Mouse (Mus musculus): ENCODE results near the gene Mrpl2. TPM values are rescaled to one million over a fixed set of nuclear protein-coding genes. Genes with fewer than 3 reads are reported as not detected.

Gene Mrpl2
- polyA plus RNA-seq, 1 experiment from 2014 or later: 81.9 TPM

GRCm38 (mm10) chr17:46628791-46629684, 17.0 kb upstream of the Mrpl2 start, which contains the start of gene Ptk7:
Gene Ptk7 (minus strand): TSS chr17:46629504.
- peak within 1 kb of the TSS; percentile 89 for H3K27ac ChIP-seq (replicated peaks)
- peaks cover 10% of the 10 kb centered on the region; the same call in 1 of the 2 replicates for H3K36me3 ChIP-seq
- no peaks in the 10 kb centered on the region for H3K27me3 ChIP-seq
- ATAC-seq (replicated peaks): peak; percentile 82
- WGBS: under 1% methylated on average over 82 of the region's 90 CpGs
- peaks cover 40% of the 10 kb centered on the region for H3K4me1 ChIP-seq
- peak within 1 kb of the TSS; percentile 78 for H3K4me2 ChIP-seq (replicated peaks)
- H3K9me3 ChIP-seq: no peaks in the 10 kb centered on the region
- H3K9ac ChIP-seq (replicated peaks): peak within 1 kb of the TSS; percentile 85
- H3K4me3 ChIP-seq: peak within 1 kb of the TSS; percentile 68

- WGBS: 16% methylated on average over 12 of the region's 12 CpGs
- peak; percentile 62 for ATAC-seq (replicated peaks)
- peaks cover 33% of the 10 kb centered on the region for H3K4me1 ChIP-seq
- peaks cover 10% of the 10 kb centered on the region; the same call in 1 of the 2 replicates for H3K36me3 ChIP-seq
- H3K9me3 ChIP-seq: no peaks in the 10 kb centered on the region
- peak overlapping the region; percentile 68 for H3K4me3 ChIP-seq
- H3K27ac ChIP-seq (replicated peaks): peak overlapping the region; percentile 89
- H3K9ac ChIP-seq (replicated peaks): peak overlapping the region; percentile 18; the same call in 1 of the 2 replicates
- no peaks in the 10 kb centered on the region for H3K27me3 ChIP-seq
- H3K4me2 ChIP-seq (replicated peaks): peak overlapping the region; percentile 78
These were observed 16.2 kb upstream of the Mrpl2 start for GRCm38 (mm10) chr17:46629685-46630441.

GRCm38 (mm10) chr17:46636831-46637523, 9.1 kb upstream of the Mrpl2 start:
- no peaks in the 10 kb centered on the region for H3K9me3 ChIP-seq
- H3K27ac ChIP-seq (replicated peaks): peak overlapping the region; percentile 66
- peak overlapping the region; percentile 7; the same call in 1 of the 2 replicates for H3K4me3 ChIP-seq
- H3K4me2 ChIP-seq (replicated peaks): peak overlapping the region; percentile 18; the same call in 1 of the 2 replicates
- peaks cover 16% of the 10 kb centered on the region for H3K4me1 ChIP-seq
- H3K36me3 ChIP-seq: peaks cover 43% of the 10 kb centered on the region
- ATAC-seq (replicated peaks): peak; percentile 79
- 11% methylated on average over 15 of the region's 15 CpGs for WGBS
- 0 out of 2 replicates have a peak overlapping the region, but pooled peaks have one; percentile 5 for H3K9ac ChIP-seq (replicated peaks)
- H3K27me3 ChIP-seq: no peaks in the 10 kb centered on the region

GRCm38 (mm10) chr17:46639929-46640328, 6.1 kb upstream of the Mrpl2 start:
- peaks cover 32% of the 10 kb centered on the region for H3K4me1 ChIP-seq
- ATAC-seq (replicated peaks): no peak
- 86% methylated on average over 9 of the region's 9 CpGs for WGBS
- no peak overlapping the region for H3K9ac ChIP-seq (replicated peaks)
- H3K4me3 ChIP-seq: no peak overlapping the region
- no peak overlapping the region for H3K27ac ChIP-seq (replicated peaks)
- H3K36me3 ChIP-seq: peaks cover 43% of the 10 kb centered on the region
- no peak overlapping the region for H3K4me2 ChIP-seq (replicated peaks)
- H3K9me3 ChIP-seq: no peaks in the 10 kb centered on the region
- no peaks in the 10 kb centered on the region for H3K27me3 ChIP-seq

GRCm38 (mm10) chr17:46642060-46642459, 4.0 kb upstream of the Mrpl2 start:
- Histone ChIP-seq H3K9me3 (no peaks in the 10 kb centered on the region), H3K4me3 (no peak overlapping the region), H3K27me3 (no peaks in the 10 kb centered on the region), H3K36me3 (peaks cover 39% of the 10 kb centered on the region), H3K4me2 (replicated peaks) (no peak overlapping the region), H3K27ac (replicated peaks) (no peak overlapping the region), H3K4me1 (peaks cover 33% of the 10 kb centered on the region), H3K9ac (replicated peaks) (no peak overlapping the region)
- no peak for ATAC-seq (replicated peaks)
- 91% methylated on average over 17 of the region's 17 CpGs for WGBS

GRCm38 (mm10) chr17:46644152-46644805, 1.8 kb upstream of the Mrpl2 start:
- no peaks in the 10 kb centered on the region for H3K9me3 ChIP-seq
- peak overlapping the region; percentile 99 for H3K4me3 ChIP-seq
- 88% methylated on average over 12 of the region's 12 CpGs for WGBS
- H3K9ac ChIP-seq (replicated peaks): peak overlapping the region; percentile 13; the same call in 1 of the 2 replicates
- peaks cover 33% of the 10 kb centered on the region for H3K36me3 ChIP-seq
- peak overlapping the region; percentile 92 for H3K4me2 ChIP-seq (replicated peaks)
- H3K27ac ChIP-seq (replicated peaks): no peak overlapping the region
- H3K4me1 ChIP-seq: peaks cover 31% of the 10 kb centered on the region
- no peak for ATAC-seq (replicated peaks)
- no peaks in the 10 kb centered on the region for H3K27me3 ChIP-seq

GRCm38 (mm10) chr17:46644916-46645475, 1.0 kb upstream of the Mrpl2 start:
- no peak for ATAC-seq (replicated peaks)
- peaks cover 38% of the 10 kb centered on the region for H3K4me1 ChIP-seq
- peak overlapping the region; percentile 92 for H3K4me2 ChIP-seq (replicated peaks)
- no peaks in the 10 kb centered on the region for H3K27me3 ChIP-seq
- peak overlapping the region; percentile 87 for H3K9ac ChIP-seq (replicated peaks)
- peaks cover 25% of the 10 kb centered on the region for H3K36me3 ChIP-seq
- peak overlapping the region; percentile 99 for H3K4me3 ChIP-seq
- peak overlapping the region; percentile 38 for H3K27ac ChIP-seq (replicated peaks)
- no peaks in the 10 kb centered on the region for H3K9me3 ChIP-seq
- 4% methylated on average over 11 of the region's 11 CpGs for WGBS

GRCm38 (mm10) chr17:46646322-46646662, 263 bp downstream of the Mrpl2 start:
- Histone ChIP-seq H3K4me2 (replicated peaks) (peak overlapping the region; percentile 94), H3K9ac (replicated peaks) (peak overlapping the region; percentile 86), H3K36me3 (peaks cover 13% of the 10 kb centered on the region), H3K9me3 (no peaks in the 10 kb centered on the region), H3K4me1 (peaks cover 46% of the 10 kb centered on the region), H3K4me3 (peak overlapping the region; percentile 99), H3K27ac (replicated peaks) (peak overlapping the region; percentile 95), H3K27me3 (no peaks in the 10 kb centered on the region)
- under 1% methylated on average over 19 of the region's 19 CpGs for WGBS
- ATAC-seq (replicated peaks): no peak

GRCm38 (mm10) chr17:46647279-46647678, 1.2 kb downstream of the Mrpl2 start:
- Histone ChIP-seq H3K9me3 (no peaks in the 10 kb centered on the region), H3K36me3 (peaks cover 5% of the 10 kb centered on the region), H3K4me3 (no peak overlapping the region), H3K9ac (replicated peaks) (peak overlapping the region; percentile 86; the same call in 1 of the 2 replicates), H3K27ac (replicated peaks) (no peak overlapping the region), H3K4me2 (replicated peaks) (no peak overlapping the region), H3K4me1 (peaks cover 56% of the 10 kb centered on the region), H3K27me3 (no peaks in the 10 kb centered on the region)
- WGBS: 93% methylated on average over 7 of the region's 7 CpGs
- no peak for ATAC-seq (replicated peaks)

- no peaks in the 10 kb centered on the region for H3K27me3 ChIP-seq
- no peaks in the 10 kb centered on the region for H3K9me3 ChIP-seq
- H3K4me3 ChIP-seq: no peak overlapping the region
- WGBS: 91% methylated on average over 9 of the region's 9 CpGs
- H3K9ac ChIP-seq (replicated peaks): no peak overlapping the region
- peaks cover 61% of the 10 kb centered on the region for H3K4me1 ChIP-seq
- ATAC-seq (replicated peaks): no peak
- no peak overlapping the region for H3K27ac ChIP-seq (replicated peaks)
- H3K4me2 ChIP-seq (replicated peaks): no peak overlapping the region
- peaks cover 2% of the 10 kb centered on the region; the same call in 1 of the 2 replicates for H3K36me3 ChIP-seq
These were observed 2.4 kb downstream of the Mrpl2 start for GRCm38 (mm10) chr17:46648436-46648835.

- no peaks in the 10 kb centered on the region for H3K9me3 ChIP-seq
- H3K36me3 ChIP-seq: peaks cover 16% of the 10 kb centered on the region; the same call in 1 of the 2 replicates
- H3K4me2 ChIP-seq (replicated peaks): peak overlapping the region; percentile 87
- H3K27me3 ChIP-seq: no peaks in the 10 kb centered on the region
- H3K27ac ChIP-seq (replicated peaks): peak overlapping the region; percentile 92
- H3K9ac ChIP-seq (replicated peaks): peak overlapping the region; percentile 92
- H3K4me1 ChIP-seq: peaks cover 49% of the 10 kb centered on the region
- ATAC-seq (replicated peaks): no peak
- H3K4me3 ChIP-seq: peak overlapping the region; percentile 73
- WGBS: 39% methylated on average over 15 of the region's 15 CpGs
These were observed 3.8 kb downstream of the Mrpl2 start for GRCm38 (mm10) chr17:46649811-46650210.

All from forebrain, embryonic 15.5 days (tissue).